Mouse (Mus musculus): ENCODE results near the gene Mcub. TPM values are rescaled to one million over a fixed set of nuclear protein-coding genes. Genes with fewer than 3 reads are reported as not detected.

Gene Mcub
- polyA plus RNA-seq, 1 experiment from 2014 or later: 8.7 TPM

GRCm38 (mm10) chr3:129946217-129946914 is 23.6 kb downstream of the Mcub start:
- DNase-seq (ENCODE audit: low spot score): no peak
- Histone ChIP-seq H3K4me1 (replicated peaks; ENCODE audit: control insufficient read depth, insufficient read depth) (no peaks in the 10 kb centered on the region), H3K27me3 (ENCODE audit: control insufficient read depth, insufficient read depth, low read length) (no peaks in the 10 kb centered on the region), H3K36me3 (ENCODE audit: control insufficient read depth, insufficient read depth, low read length) (no peaks in the 10 kb centered on the region), H3K9ac (ENCODE audit: low read length) (no peak overlapping the region), H3K4me3 (ENCODE audit: low read depth, low read length) (no peak overlapping the region), H3K4me2 (replicated peaks; ENCODE audit: low read depth) (no peak overlapping the region), H3K27ac (replicated peaks) (no peak overlapping the region), H3K9me3 (ENCODE audit: control insufficient read depth, low read length) (no peaks in the 10 kb centered on the region)
- ATAC-seq (ENCODE audit: low FRiP score, low TSS enrichment): no peak
- TF ChIP-seq EP300 (optimal IDR thresholded peaks at IDR 0.05) (no peak), CTCF (IDR thresholded peaks at IDR 0.05; ENCODE audit: low read depth) (no peak)
- 43% methylated on average over 5 of the region's 5 CpGs for WGBS

- 48% methylated on average over 4 of the region's 4 CpGs for WGBS
- H3K36me3 ChIP-seq (ENCODE audit: control insufficient read depth, insufficient read depth, low read length): no peaks in the 10 kb centered on the region
- H3K4me3 ChIP-seq (ENCODE audit: low read depth, low read length): no peak overlapping the region
- H3K4me2 ChIP-seq (replicated peaks; ENCODE audit: low read depth): no peak overlapping the region
- TF ChIP-seq CTCF (IDR thresholded peaks at IDR 0.05; ENCODE audit: low read depth) (no peak), EP300 (optimal IDR thresholded peaks at IDR 0.05) (no peak)
- ATAC-seq (ENCODE audit: low FRiP score, low TSS enrichment) (no peak), DNase-seq (ENCODE audit: low spot score) (no peak)
- no peaks in the 10 kb centered on the region for H3K27me3 ChIP-seq (ENCODE audit: control insufficient read depth, insufficient read depth, low read length)
- H3K9ac ChIP-seq (ENCODE audit: low read length): no peak overlapping the region
- no peaks in the 10 kb centered on the region for H3K9me3 ChIP-seq (ENCODE audit: control insufficient read depth, low read length)
- no peak overlapping the region for H3K27ac ChIP-seq (replicated peaks)
- H3K4me1 ChIP-seq (replicated peaks; ENCODE audit: control insufficient read depth, insufficient read depth): no peaks in the 10 kb centered on the region
These were observed 26.2 kb downstream of the Mcub start for GRCm38 (mm10) chr3:129943813-129944212.

GRCm38 (mm10) chr3:129941291-129941690 is 28.7 kb downstream of the Mcub start:
- no peaks in the 10 kb centered on the region for H3K9me3 ChIP-seq (ENCODE audit: control insufficient read depth, low read length)
- no peak for ATAC-seq (ENCODE audit: low FRiP score, low TSS enrichment)

GRCm38 (mm10) chr3:129940780-129941179 is 29.2 kb downstream of the Mcub start:
- no peaks in the 10 kb centered on the region for H3K36me3 ChIP-seq (ENCODE audit: control insufficient read depth, insufficient read depth, low read length)
- no peak overlapping the region for H3K27ac ChIP-seq (replicated peaks)
- no peaks in the 10 kb centered on the region for H3K9me3 ChIP-seq (ENCODE audit: control insufficient read depth, low read length)
- no peak overlapping the region for H3K4me2 ChIP-seq (replicated peaks; ENCODE audit: low read depth)
- no peak for DNase-seq (ENCODE audit: low spot score)
- ATAC-seq (ENCODE audit: low FRiP score, low TSS enrichment): no peak
- TF ChIP-seq CTCF (IDR thresholded peaks at IDR 0.05; ENCODE audit: low read depth): no peak
- TF ChIP-seq EP300 (optimal IDR thresholded peaks at IDR 0.05): no peak
- no peaks in the 10 kb centered on the region for H3K4me1 ChIP-seq (replicated peaks; ENCODE audit: control insufficient read depth, insufficient read depth)
- H3K4me3 ChIP-seq (ENCODE audit: low read depth, low read length): no peak overlapping the region
- H3K27me3 ChIP-seq (ENCODE audit: control insufficient read depth, insufficient read depth, low read length): no peaks in the 10 kb centered on the region
- no peak overlapping the region for H3K9ac ChIP-seq (ENCODE audit: low read length)
- WGBS: 86% methylated on average over 2 of the region's 2 CpGs

More at GRCm38 (mm10) chr3:129941291-129941690, 28.7 kb downstream of the Mcub start:
- H3K27ac ChIP-seq (replicated peaks): no peak overlapping the region
- no peaks in the 10 kb centered on the region for H3K36me3 ChIP-seq (ENCODE audit: control insufficient read depth, insufficient read depth, low read length)
- no peaks in the 10 kb centered on the region for H3K27me3 ChIP-seq (ENCODE audit: control insufficient read depth, insufficient read depth, low read length)
- no peak overlapping the region for H3K4me3 ChIP-seq (ENCODE audit: low read depth, low read length)
- 94% methylated on average over 1 of the region's 1 CpGs for WGBS
- no peak overlapping the region for H3K9ac ChIP-seq (ENCODE audit: low read length)
- H3K4me2 ChIP-seq (replicated peaks; ENCODE audit: low read depth): no peak overlapping the region
- H3K4me1 ChIP-seq (replicated peaks; ENCODE audit: control insufficient read depth, insufficient read depth): no peaks in the 10 kb centered on the region
- DNase-seq (ENCODE audit: low spot score): no peak
- no peak for TF ChIP-seq EP300 (optimal IDR thresholded peaks at IDR 0.05)
- TF ChIP-seq CTCF (IDR thresholded peaks at IDR 0.05; ENCODE audit: low read depth): no peak

- DNase-seq (ENCODE audit: low spot score): no peak
- no peaks in the 10 kb centered on the region for H3K9me3 ChIP-seq (ENCODE audit: control insufficient read depth, low read length)
- no peak overlapping the region for H3K4me2 ChIP-seq (replicated peaks; ENCODE audit: low read depth)
- H3K9ac ChIP-seq (ENCODE audit: low read length): no peak overlapping the region
- no peaks in the 10 kb centered on the region for H3K27me3 ChIP-seq (ENCODE audit: control insufficient read depth, insufficient read depth, low read length)
- no peak overlapping the region for H3K4me3 ChIP-seq (ENCODE audit: low read depth, low read length)
- H3K36me3 ChIP-seq (ENCODE audit: control insufficient read depth, insufficient read depth, low read length): no peaks in the 10 kb centered on the region
- H3K27ac ChIP-seq (replicated peaks): no peak overlapping the region
- H3K4me1 ChIP-seq (replicated peaks; ENCODE audit: control insufficient read depth, insufficient read depth): no peaks in the 10 kb centered on the region
- ATAC-seq (ENCODE audit: low FRiP score, low TSS enrichment): no peak
- 64% methylated on average over 7 of the region's 7 CpGs for WGBS
- no peak for TF ChIP-seq CTCF (IDR thresholded peaks at IDR 0.05; ENCODE audit: low read depth)
- no peak for TF ChIP-seq EP300 (optimal IDR thresholded peaks at IDR 0.05)
These were observed 30.9 kb downstream of the Mcub start for GRCm38 (mm10) chr3:129939058-129939457.

- peak; percentile 93 for ATAC-seq (ENCODE audit: low FRiP score, low TSS enrichment)
- 23% methylated on average over 3 of the region's 3 CpGs for WGBS
- Histone ChIP-seq H3K9ac (ENCODE audit: low read length) (no peak overlapping the region), H3K4me1 (replicated peaks; ENCODE audit: control insufficient read depth, insufficient read depth) (no peaks in the 10 kb centered on the region), H3K27ac (replicated peaks) (peak overlapping the region; percentile 71; the same call in 1 of the 2 replicates), H3K9me3 (ENCODE audit: control insufficient read depth, low read length) (no peaks in the 10 kb centered on the region), H3K4me3 (ENCODE audit: low read depth, low read length) (no peak overlapping the region), H3K27me3 (ENCODE audit: control insufficient read depth, insufficient read depth, low read length) (no peaks in the 10 kb centered on the region), H3K36me3 (ENCODE audit: control insufficient read depth, insufficient read depth, low read length) (no peaks in the 10 kb centered on the region), H3K4me2 (replicated peaks; ENCODE audit: low read depth) (no peak overlapping the region)
- TF ChIP-seq EP300 (optimal IDR thresholded peaks at IDR 0.05): no peak
- no peak for TF ChIP-seq CTCF (IDR thresholded peaks at IDR 0.05; ENCODE audit: low read depth)
- DNase-seq (ENCODE audit: low spot score): peak; percentile 59
These were observed 32.2 kb downstream of the Mcub start for GRCm38 (mm10) chr3:129937848-129938247.

Measured in stomach, postnatal 0 days (tissue).